Mouse (Mus musculus) limb, embryonic 14.5 days (tissue): ENCODE results near the gene Phf24. TPM values are rescaled to one million over a fixed set of nuclear protein-coding genes. Genes with fewer than 3 reads are reported as not detected.

Experiments
- ATAC-seq: fragments of 200-750 bp; cut with Nextera tagmentation; 2 replicates; pipeline ENCODE4 v1.8.0; 2017; ENCODE audit warnings: low read depth, moderate number of reproducible peaks, moderate TSS enrichment; ENCODE audit not compliant: low FRiP score
- DNase-seq: peaks from one replicate; pipeline ENCODE4 v3.0.0-alpha.2; 2015; ENCODE audit warnings: low spot score
- H3K27ac ChIP-seq: fragments of 300-500 bp; sonication (generic); replicated peaks from 2 replicates; pipeline ENCODE4 v1.5.1; 2014; ENCODE audit warnings: low read depth, mild to moderate bottlenecking, low read length, moderate library complexity, mixed read lengths
- H3K27me3 ChIP-seq: fragments of 300-500 bp; sonication (generic); 2 replicates; pipeline ENCODE4 v1.6.1; 2014; ENCODE audit warnings: low read length, mixed read lengths; ENCODE audit not compliant: control insufficient read depth, insufficient read depth
- H3K36me3 ChIP-seq: fragments of 300-500 bp; sonication (generic); 2 replicates; pipeline ENCODE4 v1.6.1; 2014; ENCODE audit warnings: mild to moderate bottlenecking, low read length, moderate library complexity, mixed read lengths; ENCODE audit not compliant: control insufficient read depth, insufficient read depth
- H3K4me1 ChIP-seq: fragments of 300-500 bp; sonication (generic); 2 replicates; pipeline ENCODE4 v1.6.1; 2014; ENCODE audit warnings: antibody characterized with exemption, low read length, mixed read lengths; ENCODE audit not compliant: control insufficient read depth, insufficient read depth
- H3K4me2 ChIP-seq: fragments of 300-500 bp; sonication (generic); replicated peaks from 2 replicates; pipeline ENCODE4 v1.6.1; 2014; ENCODE audit warnings: low read depth, mild to moderate bottlenecking, low read length, moderate library complexity; ENCODE audit not compliant: severe bottlenecking
- H3K4me3 ChIP-seq: fragments of 300-500 bp; sonication (generic); replicated peaks from 2 replicates; pipeline ENCODE4 v1.5.1; 2014; ENCODE audit warnings: low read length
- H3K9ac ChIP-seq: fragments of 300-500 bp; sonication (generic); 2 replicates; pipeline ENCODE4 v1.6.1; 2014; ENCODE audit warnings: mild to moderate bottlenecking, low read depth, low read length, moderate library complexity; ENCODE audit not compliant: severe bottlenecking
- H3K9me3 ChIP-seq: fragments of 300-500 bp; sonication (generic); 2 replicates; pipeline ENCODE4 v1.6.1; 2016; ENCODE audit warnings: low read length; ENCODE audit not compliant: control insufficient read depth
- POLR2A ChIP-seq: fragments of 200-500 bp; IDR thresholded peaks from 2 replicates; pipeline ENCODE4 v1.8.0; 2012; ENCODE audit warnings: inconsistent platforms, mild to moderate bottlenecking, moderate library complexity, borderline replicate concordance; ENCODE audit not compliant: insufficient read depth, insufficient read length; ENCODE audit errors: extremely low read depth
- WGBS: fragments of 180-500 bp; shearing (Covaris S2); extraction: QIAGEN DNeasy Blood & Tissue Kit; methylation state at CpG from one replicate; pipeline ENCODE4 v1.1.7; 2014; 5-methylcytosine and 5-hydroxymethylcytosine counted together
- polyA plus RNA-seq, 2 experiments: library from polyadenylated mRNA; depleted of rRNA in 1 of 2; stranded (reverse) in 1 of 2; unstranded in 1 of 2; fragments of >200 nt; fragmentation: Nextera tagmentation in 1 of 2; extraction: Ambion mirVana in 1 of 2; gene quantifications; 2 replicates each; pipeline versions ENCODE4 v1.2.1 to v1.2.3; 2012 to 2014

Gene Phf24
- polyA plus RNA-seq (2012; rRNA removed) (2.4 and 2.7 TPM in 2 replicates), polyA plus RNA-seq (2014; fragmentation: Nextera tagmentation; extraction: Ambion mirVana) (1.1 and 1.2 TPM in 2 replicates)

GRCm38 (mm10) chr4:42916617-42917401 is at the start of gene Phf24:
Phf24 (plus strand) TSS chr4:42916660.
- Histone ChIP-seq H3K4me1 (no peaks in the 10 kb centered on the region), H3K36me3 (no peaks in the 10 kb centered on the region), H3K9me3 (no peaks in the 10 kb centered on the region), H3K27ac (no peak within 1 kb of the TSS), H3K4me3 (peak within 1 kb of the TSS; percentile 57), H3K9ac (peak within 1 kb of the TSS; percentile 62), H3K4me2 (peak within 1 kb of the TSS; percentile 89), H3K27me3 (peaks cover 36% of the 10 kb centered on the region)
- ATAC-seq: peak; percentile 50; the same call in 1 of the 2 replicates
- WGBS: 1% methylated on average over 34 of the region's 90 CpGs
- TF ChIP-seq POLR2A: no peak
- DNase-seq: peak; percentile 17

GRCm38 (mm10) chr4:42867390-42867789 is 49.1 kb upstream of the Phf24 start:
- no peak for TF ChIP-seq POLR2A

GRCm38 (mm10) chr4:42868193-42868592 is 48.3 kb upstream of the Phf24 start:
- ATAC-seq: no peak
- no peaks in the 10 kb centered on the region for H3K4me1 ChIP-seq
- WGBS: 87% methylated on average over 5 of the region's 5 CpGs
- no peaks in the 10 kb centered on the region for H3K36me3 ChIP-seq
- DNase-seq: no peak
- H3K9me3 ChIP-seq: no peaks in the 10 kb centered on the region
- no peaks in the 10 kb centered on the region for H3K27me3 ChIP-seq
- no peak overlapping the region for H3K4me2 ChIP-seq
- H3K27ac ChIP-seq: no peak overlapping the region
- H3K9ac ChIP-seq: no peak overlapping the region
- TF ChIP-seq POLR2A: no peak
- H3K4me3 ChIP-seq: no peak overlapping the region

More at GRCm38 (mm10) chr4:42867390-42867789, 49.1 kb upstream of the Phf24 start:
- ATAC-seq (no peak), DNase-seq (no peak)
- Histone ChIP-seq H3K4me1 (no peaks in the 10 kb centered on the region), H3K4me2 (no peak overlapping the region), H3K9me3 (no peaks in the 10 kb centered on the region), H3K36me3 (no peaks in the 10 kb centered on the region), H3K9ac (no peak overlapping the region), H3K4me3 (no peak overlapping the region), H3K27me3 (no peaks in the 10 kb centered on the region), H3K27ac (no peak overlapping the region)
- 56% methylated on average over 3 of the region's 3 CpGs for WGBS

- DNase-seq (no peak), ATAC-seq (no peak)
- 76% methylated on average over 5 of the region's 5 CpGs for WGBS
These were observed 45.7 kb upstream of the Phf24 start for GRCm38 (mm10) chr4:42870748-42871147.

GRCm38 (mm10) chr4:42872151-42872550 is 44.3 kb upstream of the Phf24 start:
- Histone ChIP-seq H3K36me3 (no peaks in the 10 kb centered on the region), H3K9me3 (no peaks in the 10 kb centered on the region), H3K4me3 (no peak overlapping the region), H3K4me2 (no peak overlapping the region), H3K27ac (no peak overlapping the region), H3K27me3 (no peaks in the 10 kb centered on the region), H3K9ac (no peak overlapping the region), H3K4me1 (no peaks in the 10 kb centered on the region)
- DNase-seq (no peak), ATAC-seq (no peak)
- no peak for TF ChIP-seq POLR2A
- WGBS: 89% methylated on average over 7 of the region's 7 CpGs

More at GRCm38 (mm10) chr4:42870748-42871147, 45.7 kb upstream of the Phf24 start:
- no peak overlapping the region for H3K9ac ChIP-seq
- no peak overlapping the region for H3K4me3 ChIP-seq
- no peaks in the 10 kb centered on the region for H3K36me3 ChIP-seq
- H3K9me3 ChIP-seq: no peaks in the 10 kb centered on the region
- H3K27ac ChIP-seq: no peak overlapping the region
- H3K4me1 ChIP-seq: no peaks in the 10 kb centered on the region
- no peak overlapping the region for H3K4me2 ChIP-seq
- TF ChIP-seq POLR2A: no peak
- no peaks in the 10 kb centered on the region for H3K27me3 ChIP-seq
